Mouse (Mus musculus): ENCODE measurements at regions not wholly inside any gene's neighbourhood (a gene's known extent, or its start where the extent isn't known, plus 50 kb on each side); places are given as distances from the start of the nearest gene placed in this dataset.

DNA sequence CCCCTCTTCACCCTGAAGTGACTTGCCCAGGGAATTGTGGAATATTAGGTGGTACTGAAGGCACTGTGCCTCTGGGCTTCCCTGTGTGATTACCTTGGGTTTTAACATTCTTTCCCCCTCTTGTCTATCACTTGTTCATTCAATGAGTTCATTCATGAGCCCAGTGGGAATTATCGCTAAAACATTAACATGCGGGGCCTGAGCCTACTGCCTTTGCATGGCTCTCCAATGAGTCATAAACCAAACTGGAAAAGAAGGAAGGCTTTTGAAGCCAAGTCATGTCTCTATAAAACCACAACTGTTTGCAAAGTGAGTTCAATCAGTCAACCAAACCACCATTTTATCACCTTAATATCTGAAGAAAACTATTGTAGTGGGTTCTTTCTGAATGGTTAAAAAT, 173.8 kb downstream of the Moxd1 start:
- no peak for TF ChIP-seq POLR2A (IDR thresholded peaks at IDR 0.05; ENCODE audit: control insufficient read depth, extremely low read depth, insufficient read depth, low read length, poor library complexity)
- TF ChIP-seq CTCF (IDR thresholded peaks at IDR 0.05; ENCODE audit: borderline replicate concordance, control insufficient read depth, extremely low read depth, insufficient read depth, low read length, poor library complexity) = no peak
